Mouse (Mus musculus): ENCODE measurements around the gene Shq1. TPM values are rescaled to one million over a fixed set of nuclear protein-coding genes. Genes with fewer than 3 reads are reported as not detected.

The Shq1 gene
- polyA plus RNA-seq, 1 experiment from 2014 or later = 12.0 TPM

DNA sequence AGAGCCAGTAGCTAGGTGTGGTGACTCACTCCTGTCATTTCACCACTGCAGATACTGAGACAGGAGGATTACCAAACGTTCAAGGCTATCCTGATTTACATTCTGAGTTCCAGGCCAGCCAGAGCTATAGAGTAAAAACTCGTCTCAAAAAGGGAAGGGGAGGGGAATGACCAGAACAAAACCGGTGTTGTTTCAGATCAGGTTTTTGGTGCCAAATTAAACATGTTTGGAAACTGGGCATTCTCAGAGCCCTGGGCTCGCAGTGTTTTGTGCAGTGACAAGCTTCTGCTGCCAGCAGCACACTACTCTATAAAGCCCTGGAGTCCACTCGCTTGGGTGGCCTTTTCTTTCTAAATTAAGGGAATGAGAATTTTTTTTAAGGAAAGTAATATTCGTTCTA is 8.7 kb downstream of the Shq1 start:
- 57% methylated on average over 6 of the region's 6 CpGs for WGBS
- no peak overlapping the region for H3K4me3 ChIP-seq
- H3K9ac ChIP-seq (replicated peaks) = no peak overlapping the region
- no peaks in the 10 kb centered on the region for H3K27me3 ChIP-seq
- ATAC-seq (replicated peaks) = no peak
- no peaks in the 10 kb centered on the region for H3K9me3 ChIP-seq
- H3K4me2 ChIP-seq (replicated peaks) = no peak overlapping the region
- no peak overlapping the region for H3K27ac ChIP-seq (replicated peaks)
- H3K4me1 ChIP-seq = peaks cover 16% of the 10 kb centered on the region
- peaks cover 18% of the 10 kb centered on the region for H3K36me3 ChIP-seq

DNA sequence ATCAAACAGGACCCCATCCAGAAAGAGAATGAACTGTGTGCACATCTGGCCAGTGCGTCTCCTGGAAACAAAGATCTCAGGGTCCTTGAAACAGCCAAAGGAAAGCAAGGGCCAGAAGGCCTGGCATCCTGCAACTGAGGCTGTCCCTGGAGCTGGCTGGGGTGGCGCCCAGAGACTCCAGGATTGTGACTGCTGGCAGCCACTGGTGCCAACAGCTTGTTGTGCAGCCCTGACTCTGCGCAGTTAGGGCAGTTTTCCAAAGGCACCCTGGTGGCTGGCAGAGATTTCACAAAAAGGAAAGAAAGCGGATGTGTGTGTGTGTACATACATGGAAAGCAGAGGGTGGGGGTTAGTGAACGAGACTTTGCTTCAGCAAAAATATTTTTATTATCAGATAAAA is 10.6 kb downstream of the Shq1 start:
- Histone ChIP-seq H3K27ac (replicated peaks) (no peak overlapping the region; the same call in 1 of the 2 replicates), H3K27me3 (no peaks in the 10 kb centered on the region), H3K9me3 (no peaks in the 10 kb centered on the region), H3K9ac (replicated peaks) (no peak overlapping the region), H3K4me2 (replicated peaks) (no peak overlapping the region), H3K4me3 (no peak overlapping the region), H3K36me3 (peaks cover 18% of the 10 kb centered on the region), H3K4me1 (peaks cover 16% of the 10 kb centered on the region)
- peak; percentile 79 for ATAC-seq (replicated peaks)
- WGBS = 42% methylated on average over 5 of the region's 5 CpGs

DNA sequence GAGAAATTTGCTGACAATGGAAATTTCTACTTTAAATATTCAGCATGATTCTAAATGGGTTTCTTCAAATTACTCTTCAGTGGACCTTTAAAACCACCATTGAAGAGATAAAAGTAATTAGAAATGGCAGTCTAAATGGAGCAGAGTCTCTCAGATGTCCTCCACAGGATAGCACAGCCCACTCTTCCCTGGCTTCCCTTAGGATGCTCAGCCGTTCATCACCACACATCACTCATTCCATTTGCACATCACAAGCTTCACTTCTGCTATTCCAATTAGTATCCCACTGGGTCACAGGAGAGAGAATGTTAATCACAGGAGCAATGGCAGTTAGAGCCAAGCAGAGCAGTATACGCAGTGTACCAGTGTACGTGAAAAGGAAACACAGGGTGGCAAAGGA is 18.4 kb downstream of the Shq1 start:
- no peak for ATAC-seq (replicated peaks)
- H3K4me1 ChIP-seq = 0 out of 2 replicates have a peak, but pooled peaks cover 6% of the 10 kb centered on the region
- 48% methylated on average over 3 of the region's 3 CpGs for WGBS
- H3K36me3 ChIP-seq = no peaks in the 10 kb centered on the region
- H3K9ac ChIP-seq (replicated peaks) = no peak overlapping the region
- H3K27ac ChIP-seq (replicated peaks) = no peak overlapping the region
- H3K4me3 ChIP-seq = no peak overlapping the region
- H3K27me3 ChIP-seq = no peaks in the 10 kb centered on the region
- no peaks in the 10 kb centered on the region for H3K9me3 ChIP-seq
- H3K4me2 ChIP-seq (replicated peaks) = no peak overlapping the region

GRCm38 (mm10) chr6:100647196-100647595 is 23.8 kb downstream of the Shq1 start:
- Histone ChIP-seq H3K9ac (replicated peaks) (no peak overlapping the region), H3K4me3 (no peak overlapping the region), H3K27ac (replicated peaks) (no peak overlapping the region), H3K9me3 (no peaks in the 10 kb centered on the region), H3K4me1 (peaks cover 11% of the 10 kb centered on the region), H3K36me3 (no peaks in the 10 kb centered on the region), H3K27me3 (no peaks in the 10 kb centered on the region), H3K4me2 (replicated peaks) (no peak overlapping the region)
- no peak for ATAC-seq (replicated peaks)
- 86% methylated on average over 5 of the region's 5 CpGs for whole genome bisulfite sequencing

DNA sequence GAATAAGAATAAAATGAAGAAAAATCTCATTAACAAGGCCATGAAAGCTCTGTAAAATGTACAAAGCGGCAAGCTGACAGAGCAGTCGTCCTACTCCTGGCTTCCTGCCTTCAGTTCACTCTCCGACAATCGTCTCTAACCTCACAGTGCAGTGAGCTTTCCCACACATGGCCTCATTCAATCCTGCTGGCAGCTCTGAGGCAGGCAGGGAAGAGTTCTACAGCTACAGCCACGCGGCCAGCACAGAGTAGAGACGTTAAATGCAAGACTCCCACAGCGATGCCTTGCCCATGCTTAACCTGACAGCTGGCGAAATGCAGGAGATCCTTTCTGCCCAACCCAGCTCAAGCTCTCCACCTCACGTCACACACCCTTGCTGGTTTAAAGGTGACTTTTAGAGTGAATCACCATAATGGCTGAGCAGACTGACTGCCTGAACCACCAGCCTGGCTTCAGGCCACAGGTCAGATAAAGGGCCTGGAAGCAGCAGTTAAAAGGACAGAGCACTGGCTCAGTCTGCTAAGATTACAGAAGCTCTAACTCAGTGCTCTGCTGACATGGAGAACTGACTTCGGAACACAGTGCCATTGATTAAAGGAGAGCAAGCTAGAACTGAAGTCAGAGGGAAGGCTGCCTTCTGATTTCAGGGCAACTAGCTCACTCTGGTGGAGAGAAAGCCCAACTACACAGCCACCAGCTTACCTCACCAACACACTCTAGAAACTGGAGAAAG is 25.3 kb downstream of the Shq1 start:
- H3K27ac ChIP-seq (replicated peaks) = no peak overlapping the region
- no peaks in the 10 kb centered on the region for H3K27me3 ChIP-seq
- peaks cover 6% of the 10 kb centered on the region for H3K4me1 ChIP-seq
- no peaks in the 10 kb centered on the region for H3K36me3 ChIP-seq
- ATAC-seq (replicated peaks) = peak; percentile 84
- 55% methylated on average over 11 of the region's 11 CpGs for WGBS
- H3K4me2 ChIP-seq (replicated peaks) = no peak overlapping the region
- no peak overlapping the region for H3K9ac ChIP-seq (replicated peaks)
- no peak overlapping the region for H3K4me3 ChIP-seq
- H3K9me3 ChIP-seq = no peaks in the 10 kb centered on the region

GRCm38 (mm10) chr6:100644631-100645030 is 26.3 kb downstream of the Shq1 start:
- H3K4me3 ChIP-seq = no peak overlapping the region
- no peaks in the 10 kb centered on the region for H3K27me3 ChIP-seq
- H3K36me3 ChIP-seq = no peaks in the 10 kb centered on the region
- peaks cover 6% of the 10 kb centered on the region for H3K4me1 ChIP-seq
- H3K9me3 ChIP-seq = no peaks in the 10 kb centered on the region
- no peak overlapping the region for H3K9ac ChIP-seq (replicated peaks)
- no peak overlapping the region for H3K4me2 ChIP-seq (replicated peaks)
- WGBS = 69% methylated on average over 15 of the region's 15 CpGs
- no peak overlapping the region for H3K27ac ChIP-seq (replicated peaks)
- ATAC-seq (replicated peaks) = no peak

- Histone ChIP-seq H3K4me3 (no peak overlapping the region), H3K9ac (replicated peaks) (no peak overlapping the region), H3K36me3 (no peaks in the 10 kb centered on the region), H3K9me3 (no peaks in the 10 kb centered on the region), H3K27ac (replicated peaks) (no peak overlapping the region), H3K27me3 (no peaks in the 10 kb centered on the region), H3K4me1 (peaks cover 6% of the 10 kb centered on the region), H3K4me2 (replicated peaks) (no peak overlapping the region)
- ATAC-seq (replicated peaks) = no peak
- 62% methylated on average over 2 of the region's 2 CpGs for WGBS
Measured at GRCm38 (mm10) chr6:100642786-100643185, 28.2 kb downstream of the Shq1 start.

DNA sequence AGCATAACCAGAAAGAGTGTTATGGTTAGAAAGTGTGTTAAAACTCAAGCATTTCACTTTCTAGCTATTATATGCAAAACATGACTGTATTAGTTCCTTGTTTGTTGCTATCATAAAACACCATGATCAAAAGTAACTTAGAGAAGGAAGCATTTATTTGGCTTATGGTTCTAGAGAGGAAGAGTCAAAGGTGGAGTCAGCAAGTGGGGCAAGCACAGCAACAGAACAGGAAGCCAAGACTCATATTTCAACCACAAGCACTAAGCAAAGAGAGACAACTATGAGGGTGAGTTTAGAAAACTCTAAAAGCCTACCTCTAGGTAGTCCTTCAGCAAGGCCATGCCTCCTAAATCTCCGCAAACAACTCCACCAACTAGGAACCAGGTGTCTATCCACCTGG is 30.4 kb downstream of the Shq1 start:
- no peak for ATAC-seq (replicated peaks)
- no peaks in the 10 kb centered on the region for H3K27me3 ChIP-seq
- no peak overlapping the region for H3K4me2 ChIP-seq (replicated peaks)
- H3K4me1 ChIP-seq = peaks cover 3% of the 10 kb centered on the region
- no peaks in the 10 kb centered on the region for H3K9me3 ChIP-seq
- WGBS = 97% methylated on average over 1 of the region's 1 CpGs
- H3K4me3 ChIP-seq = no peak overlapping the region
- no peaks in the 10 kb centered on the region for H3K36me3 ChIP-seq
- H3K27ac ChIP-seq (replicated peaks) = no peak overlapping the region
- H3K9ac ChIP-seq (replicated peaks) = no peak overlapping the region

GRCm38 (mm10) chr6:100629086-100629485 is 41.9 kb downstream of the Shq1 start:
- Histone ChIP-seq H3K4me3 (no peak overlapping the region), H3K4me1 (no peaks in the 10 kb centered on the region), H3K27me3 (no peaks in the 10 kb centered on the region), H3K27ac (replicated peaks) (no peak overlapping the region), H3K36me3 (no peaks in the 10 kb centered on the region), H3K4me2 (replicated peaks) (no peak overlapping the region), H3K9me3 (no peaks in the 10 kb centered on the region), H3K9ac (replicated peaks) (no peak overlapping the region)
- WGBS = 83% methylated on average over 6 of the region's 6 CpGs
- no peak for ATAC-seq (replicated peaks)

DNA sequence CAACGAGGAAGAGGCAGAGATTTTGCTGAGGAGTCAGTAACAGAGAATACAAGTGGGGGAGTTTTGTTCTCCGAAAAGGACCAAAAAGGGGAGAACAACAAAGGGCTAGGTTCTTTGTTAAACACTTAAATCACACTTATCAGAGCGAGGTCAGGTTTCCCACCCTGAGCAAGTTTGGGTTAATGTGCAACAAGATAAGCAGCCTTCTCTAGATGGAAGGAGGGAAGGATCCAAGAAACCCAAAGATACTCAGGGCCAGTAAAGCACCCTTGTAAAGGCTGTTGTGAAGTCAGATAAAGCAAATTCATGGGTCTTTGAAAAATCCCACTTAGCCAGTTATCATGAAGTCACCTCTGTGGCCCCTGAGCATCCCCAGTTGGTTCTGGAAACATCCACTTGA is 42.7 kb downstream of the Shq1 start:
- ATAC-seq (replicated peaks) = no peak
- Histone ChIP-seq H3K27me3 (no peaks in the 10 kb centered on the region), H3K4me1 (no peaks in the 10 kb centered on the region)

GRCm38 (mm10) chr6:100623922-100624321 is 47.0 kb downstream of the Shq1 start:
- no peak overlapping the region for H3K9ac ChIP-seq (replicated peaks)
- H3K4me3 ChIP-seq = no peak overlapping the region
- WGBS = 93% methylated on average over 2 of the region's 2 CpGs
- H3K27ac ChIP-seq (replicated peaks) = no peak overlapping the region
- H3K4me1 ChIP-seq = no peaks in the 10 kb centered on the region
- H3K36me3 ChIP-seq = no peaks in the 10 kb centered on the region
- no peaks in the 10 kb centered on the region for H3K9me3 ChIP-seq
- ATAC-seq (replicated peaks) = no peak
- no peaks in the 10 kb centered on the region for H3K27me3 ChIP-seq
- H3K4me2 ChIP-seq (replicated peaks) = no peak overlapping the region

More for the DNA sequence above, 42.7 kb downstream of the Shq1 start:
- Histone ChIP-seq H3K27ac (replicated peaks) (no peak overlapping the region), H3K36me3 (no peaks in the 10 kb centered on the region), H3K9me3 (no peaks in the 10 kb centered on the region), H3K4me2 (replicated peaks) (no peak overlapping the region), H3K9ac (replicated peaks) (no peak overlapping the region), H3K4me3 (no peak overlapping the region)
- WGBS = 72% methylated on average over 3 of the region's 3 CpGs

GRCm38 (mm10) chr6:100622861-100623507 is 48.0 kb downstream of the Shq1 start:
- no peak overlapping the region for H3K27ac ChIP-seq (replicated peaks)
- WGBS = 90% methylated on average over 2 of the region's 2 CpGs
- H3K36me3 ChIP-seq = no peaks in the 10 kb centered on the region
- H3K9ac ChIP-seq (replicated peaks) = no peak overlapping the region
- no peak overlapping the region for H3K4me3 ChIP-seq
- no peaks in the 10 kb centered on the region for H3K27me3 ChIP-seq
- no peaks in the 10 kb centered on the region for H3K4me1 ChIP-seq
- H3K9me3 ChIP-seq = no peaks in the 10 kb centered on the region
- H3K4me2 ChIP-seq (replicated peaks) = no peak overlapping the region
- no peak for ATAC-seq (replicated peaks)

- Histone ChIP-seq H3K4me2 (replicated peaks) (no peak overlapping the region), H3K4me1 (no peaks in the 10 kb centered on the region), H3K9me3 (no peaks in the 10 kb centered on the region), H3K9ac (replicated peaks) (no peak overlapping the region), H3K27ac (replicated peaks) (no peak overlapping the region), H3K36me3 (no peaks in the 10 kb centered on the region), H3K27me3 (no peaks in the 10 kb centered on the region), H3K4me3 (no peak overlapping the region)
- no peak for ATAC-seq (replicated peaks)
- WGBS = 86% methylated on average over 3 of the region's 3 CpGs
Measured at GRCm38 (mm10) chr6:100620411-100620810, 50.5 kb downstream of the Shq1 start.

Measured in forebrain, embryonic 15.5 days (tissue).